Mouse (Mus musculus) adrenal gland, adult 8-10 months (tissue): ENCODE results near the gene Ptprm. TPM values are rescaled to one million over a fixed set of nuclear protein-coding genes. Genes with fewer than 3 reads are reported as not detected.

Experiments used
- DNase-seq: peaks from one replicate; pipeline ENCODE4 v3.0.0; 2022
- total RNA-seq, 4 experiments: library from RNA; stranded (reverse); gene quantifications; 2 replicates each; pipeline ENCODE4 v1.2.4; 2022

The Ptprm gene
- total RNA-seq, 4 experiments from 2014 or later: 24.4 to 35.1 (median 28.6) TPM

DNA sequence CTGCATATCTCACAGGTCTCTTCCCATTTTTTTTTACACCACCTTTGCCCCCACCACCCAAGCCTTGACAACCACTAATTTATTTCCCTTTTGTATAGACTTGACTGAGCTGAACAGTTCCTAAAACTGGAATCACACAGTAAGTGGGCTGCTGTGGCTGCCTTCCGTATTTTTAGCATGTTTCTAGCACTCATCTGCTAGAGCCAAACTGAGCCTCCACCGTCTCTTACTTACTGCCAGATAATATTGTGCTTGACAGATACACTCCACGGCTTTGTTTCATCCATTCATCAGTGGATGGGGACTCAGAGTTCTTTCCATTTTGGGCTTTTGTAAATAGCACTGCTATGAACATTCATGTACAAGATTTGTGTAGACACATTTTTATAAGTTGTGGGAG is 381.3 kb downstream of the Ptprm start:
- DNase-seq: no peak

DNA sequence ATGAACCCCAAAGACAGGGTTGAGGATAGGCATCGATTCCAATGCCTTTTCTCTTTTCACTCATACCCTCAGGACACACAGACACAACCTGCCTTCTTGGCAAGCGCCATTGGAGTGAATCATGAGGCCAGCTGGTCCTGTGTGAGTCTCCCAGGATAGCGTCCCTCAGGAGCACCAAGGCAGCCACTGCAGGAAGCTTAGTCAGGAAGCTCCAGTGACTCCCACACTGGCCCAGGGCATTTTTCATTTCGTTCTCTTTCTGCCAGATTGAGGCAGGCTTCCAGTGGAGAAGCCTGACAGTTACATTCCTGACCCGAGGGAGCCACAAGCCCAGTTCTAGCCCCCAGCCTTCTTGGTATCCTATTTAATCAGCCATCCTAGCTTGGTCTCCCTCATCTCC is 393.3 kb downstream of the Ptprm start:
- DNase-seq: peak; percentile 44

DNA sequence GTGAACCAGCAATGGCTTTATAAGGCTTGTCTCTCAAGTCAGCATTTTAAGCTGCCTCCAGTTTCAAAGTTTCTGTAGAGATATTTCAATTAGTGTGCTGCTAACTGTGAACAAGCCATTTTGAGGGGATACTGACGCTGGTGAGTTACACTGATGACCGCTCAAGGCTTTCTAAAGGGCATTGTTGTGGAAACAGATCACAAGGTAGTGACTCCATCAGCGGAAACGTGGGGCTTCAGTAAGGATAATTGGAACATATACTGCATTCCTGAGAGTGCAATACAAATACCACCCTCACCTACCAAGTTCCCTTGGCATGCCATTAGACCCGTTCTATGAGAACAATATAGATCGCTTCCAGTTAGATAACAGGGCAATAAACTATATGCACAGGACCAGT is 393.7 kb downstream of the Ptprm start:
- DNase-seq: no peak

DNA sequence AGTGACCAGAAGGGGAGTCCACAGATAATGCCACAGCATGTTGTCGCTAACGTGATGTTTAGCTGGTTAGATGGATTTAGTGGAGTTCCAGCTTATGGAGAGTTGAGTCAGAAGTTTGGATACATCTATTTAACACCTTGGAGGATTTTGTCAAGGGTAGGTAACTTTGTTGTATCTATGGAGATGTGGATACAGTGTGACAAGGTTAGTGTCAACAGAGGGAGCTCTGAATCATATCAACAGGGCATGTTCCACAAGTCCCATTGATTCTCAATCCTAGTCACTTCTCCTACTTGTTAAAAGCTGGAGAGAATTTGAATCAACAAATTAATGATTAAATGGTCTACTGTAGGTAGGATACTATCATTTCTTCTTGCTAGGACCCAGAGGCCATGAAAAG is 394.4 kb downstream of the Ptprm start:
- no peak for DNase-seq

DNA sequence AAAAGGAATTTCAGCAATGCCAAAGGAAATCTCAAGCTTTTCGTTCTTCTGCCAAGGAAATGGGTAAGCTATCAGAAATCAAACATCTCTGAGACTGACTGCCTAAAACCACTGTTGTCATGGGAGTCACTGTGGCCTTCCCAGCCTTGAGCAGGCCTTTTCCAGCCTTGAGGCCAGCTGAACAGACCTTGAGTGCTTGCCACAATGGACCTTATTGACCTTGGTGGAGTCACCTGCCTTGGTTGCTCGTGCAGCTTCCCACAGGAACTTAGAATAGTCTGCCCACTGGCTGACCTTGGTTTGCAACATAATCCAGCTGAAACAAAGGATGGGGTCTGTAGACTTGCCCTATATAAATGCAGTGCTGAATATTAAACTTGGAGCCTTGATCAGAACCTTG is 395.5 kb downstream of the Ptprm start:
- peak; percentile 72 for DNase-seq

DNA sequence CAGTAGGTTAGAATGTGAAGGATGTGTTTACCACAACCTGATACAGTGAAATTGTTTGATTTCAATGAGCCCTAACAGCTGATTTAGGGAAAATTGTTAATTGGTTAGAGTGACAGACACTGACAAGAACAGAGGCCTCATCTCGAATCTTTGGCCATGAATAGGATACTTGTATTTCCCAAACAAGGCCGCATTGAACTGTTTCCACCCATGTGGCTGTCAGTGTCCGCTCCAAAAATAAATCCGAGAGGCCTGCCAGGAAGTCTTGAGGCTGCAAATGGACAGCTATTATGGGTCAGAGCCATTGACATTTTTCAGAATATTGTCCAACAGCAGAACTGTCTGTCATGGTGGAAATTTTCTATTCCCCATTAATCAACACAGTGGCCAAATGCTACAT is 409.8 kb downstream of the Ptprm start:
- DNase-seq: no peak

DNA sequence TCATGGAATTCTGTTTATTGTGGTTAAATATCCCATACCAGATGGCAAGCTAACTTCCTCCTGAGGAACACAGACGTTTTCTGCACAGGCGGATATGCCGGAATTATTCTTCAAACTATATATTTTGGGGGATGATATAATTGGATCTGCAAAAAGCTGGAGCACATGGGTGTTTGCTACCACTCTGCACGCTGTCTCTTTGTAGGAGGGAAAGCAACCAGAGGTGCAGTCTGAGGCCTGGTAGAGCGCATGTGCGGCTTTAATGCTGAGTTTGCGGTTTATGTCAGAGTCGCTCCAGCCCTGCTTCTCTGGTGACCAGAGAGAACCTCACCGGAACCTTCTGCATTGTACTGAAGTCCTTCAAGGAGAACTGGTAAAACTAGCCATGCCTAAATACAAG is 410.7 kb downstream of the Ptprm start:
- DNase-seq: no peak

DNA sequence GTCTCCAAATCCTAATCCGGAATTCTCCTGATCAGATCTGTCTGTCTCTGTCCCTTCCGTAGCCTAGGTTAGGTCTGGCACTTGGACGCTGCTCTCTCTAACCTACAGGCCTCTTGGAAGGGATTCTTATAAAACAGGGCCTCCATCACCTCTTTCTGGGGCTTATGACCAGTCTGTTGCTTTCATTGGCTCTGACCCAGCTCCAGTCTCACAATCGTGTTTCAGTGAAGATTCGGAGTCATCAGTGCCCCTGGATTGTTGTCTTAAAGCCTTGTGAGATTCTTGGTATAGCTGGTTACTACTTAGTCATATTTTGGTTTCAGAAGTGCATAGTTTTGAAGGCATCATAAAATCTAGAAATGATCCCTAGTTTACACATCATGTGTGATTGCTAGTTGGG is 428.6 kb downstream of the Ptprm start:
- no peak for DNase-seq

DNA sequence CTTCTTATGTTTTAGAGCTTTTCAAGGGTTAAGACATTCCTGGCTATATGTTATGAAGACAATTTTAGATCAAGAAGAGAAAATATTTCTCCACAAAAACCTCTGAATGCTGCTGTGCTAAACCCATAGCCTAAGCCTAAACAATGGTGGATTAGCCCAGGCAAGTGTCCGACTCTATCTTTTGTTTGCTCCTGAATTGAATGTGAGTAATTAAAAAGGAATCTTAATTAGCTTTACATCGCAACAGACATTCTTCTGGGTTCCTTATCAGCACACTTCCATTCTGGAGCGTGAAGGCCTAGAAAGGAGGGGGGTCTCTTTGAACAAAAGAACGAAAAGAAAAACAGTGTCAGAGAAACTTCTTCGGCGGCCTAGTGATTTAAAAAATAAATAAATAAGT is 439.6 kb downstream of the Ptprm start:
- DNase-seq: no peak

DNA sequence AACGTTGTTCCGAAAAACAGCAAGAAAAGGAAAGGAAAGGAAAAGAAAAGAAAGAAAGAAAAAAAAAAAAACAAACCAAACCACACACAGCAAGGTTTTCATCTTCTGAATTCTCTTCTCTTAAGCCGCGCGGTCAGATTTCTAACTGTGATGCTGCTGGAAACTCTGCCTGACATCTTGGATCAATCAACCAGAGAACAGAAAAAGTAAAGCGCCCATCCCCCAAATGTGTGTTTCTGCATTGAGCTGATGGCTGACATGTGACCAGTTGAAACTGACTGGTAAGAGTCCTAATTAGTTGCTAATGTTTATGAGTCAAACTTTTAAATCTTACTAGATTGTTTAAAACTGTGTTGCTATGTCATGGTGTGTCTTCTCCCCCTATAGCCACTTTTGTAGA is 441.7 kb downstream of the Ptprm start:
- DNase-seq: no peak

DNA sequence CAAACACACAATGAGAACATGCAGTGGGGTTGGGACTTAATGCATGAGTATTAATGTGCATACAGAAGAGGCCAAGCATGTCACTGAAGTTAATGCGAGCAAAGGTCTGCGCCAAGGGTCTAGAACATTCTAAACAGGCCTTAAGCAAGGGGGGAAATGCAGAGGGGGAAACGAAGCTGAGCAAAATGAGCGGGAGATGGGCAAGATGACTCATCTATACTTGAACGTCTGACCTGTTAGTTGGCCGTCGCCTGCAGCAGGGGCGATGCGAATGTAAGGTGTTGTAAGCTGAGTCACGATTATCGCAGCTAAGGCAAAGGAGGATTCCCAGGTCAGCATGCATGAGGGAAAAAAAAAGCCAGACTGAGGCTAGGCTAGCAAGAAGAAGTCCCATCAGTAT is 442.1 kb downstream of the Ptprm start:
- no peak for DNase-seq

DNA sequence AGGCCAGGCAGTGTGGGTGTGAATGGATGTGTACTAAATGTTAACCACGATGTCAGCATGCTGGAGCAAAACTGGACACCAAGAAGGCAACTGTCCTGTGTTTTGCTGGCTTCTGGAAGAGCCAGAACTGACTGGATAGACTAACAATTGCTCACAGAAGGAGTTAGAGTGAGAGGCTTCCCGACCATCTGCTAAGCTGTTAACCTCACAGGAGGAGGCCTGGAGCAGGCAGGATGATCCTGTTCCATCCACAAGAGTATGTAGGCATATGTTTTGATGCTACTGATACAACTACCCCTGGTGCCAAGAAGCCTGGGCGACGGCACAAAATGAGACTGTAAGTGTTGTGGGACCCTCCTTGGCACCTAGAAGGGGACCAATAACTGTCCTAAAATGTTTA is 444.4 kb downstream of the Ptprm start:
- no peak for DNase-seq

DNA sequence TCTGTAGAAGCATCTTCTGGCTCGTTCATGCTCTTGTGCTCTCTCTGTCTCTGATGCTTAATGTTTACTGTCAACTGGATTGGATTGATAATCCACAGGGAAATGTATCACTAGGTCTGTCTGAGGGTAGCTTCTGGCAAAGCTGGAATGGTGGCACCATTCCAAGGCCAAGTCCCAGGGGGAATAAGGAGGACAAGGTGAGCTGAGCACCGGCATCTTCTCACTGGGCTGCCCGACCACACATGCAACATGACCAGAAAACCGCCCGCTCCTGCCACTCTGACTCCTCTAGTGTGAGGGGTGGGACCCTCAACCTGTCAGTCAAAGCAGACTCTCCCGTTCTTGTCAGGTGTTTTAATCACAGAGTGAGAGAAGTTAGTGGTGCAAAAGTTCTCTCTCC is 445.3 kb downstream of the Ptprm start:
- no peak for DNase-seq

DNA sequence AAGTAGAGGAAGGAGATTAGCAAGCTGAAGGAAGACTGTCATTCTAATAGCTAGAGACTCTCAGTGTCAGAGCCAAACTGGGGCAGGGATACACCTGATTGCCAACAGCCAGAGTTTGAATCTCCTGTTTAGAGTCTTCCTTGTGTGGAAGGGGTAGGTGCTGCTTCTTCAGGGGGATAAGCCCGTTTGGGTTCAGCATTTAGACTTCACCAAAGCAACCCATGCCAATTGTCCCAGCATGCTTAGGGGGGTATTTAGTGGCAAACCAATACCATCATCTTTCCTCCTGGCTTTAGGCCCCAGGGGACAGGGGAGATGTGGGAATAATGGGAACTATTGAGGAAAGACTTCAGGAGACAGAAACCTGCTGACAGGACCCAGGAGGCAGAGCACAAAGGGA is 460.1 kb downstream of the Ptprm start:
- no peak for DNase-seq

DNA sequence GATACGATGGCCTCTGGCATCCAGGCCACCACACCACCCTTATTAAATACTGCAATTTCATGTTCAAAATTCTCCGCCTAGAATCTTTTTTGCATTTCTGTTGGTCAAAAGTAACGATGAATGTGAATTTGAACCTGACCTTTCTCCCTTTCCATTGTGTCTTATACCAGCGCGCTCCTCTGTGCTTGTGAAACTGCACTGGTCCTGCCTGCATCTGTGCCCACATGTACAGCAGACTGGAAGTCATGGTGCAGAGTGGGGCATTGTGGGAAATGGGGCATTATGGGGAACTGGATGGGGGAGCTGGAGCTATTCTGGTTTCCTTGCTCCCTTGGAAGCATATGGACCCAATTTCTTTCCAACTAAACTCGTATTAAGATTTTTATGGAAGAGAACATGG is 462.3 kb downstream of the Ptprm start:
- DNase-seq: no peak

DNA sequence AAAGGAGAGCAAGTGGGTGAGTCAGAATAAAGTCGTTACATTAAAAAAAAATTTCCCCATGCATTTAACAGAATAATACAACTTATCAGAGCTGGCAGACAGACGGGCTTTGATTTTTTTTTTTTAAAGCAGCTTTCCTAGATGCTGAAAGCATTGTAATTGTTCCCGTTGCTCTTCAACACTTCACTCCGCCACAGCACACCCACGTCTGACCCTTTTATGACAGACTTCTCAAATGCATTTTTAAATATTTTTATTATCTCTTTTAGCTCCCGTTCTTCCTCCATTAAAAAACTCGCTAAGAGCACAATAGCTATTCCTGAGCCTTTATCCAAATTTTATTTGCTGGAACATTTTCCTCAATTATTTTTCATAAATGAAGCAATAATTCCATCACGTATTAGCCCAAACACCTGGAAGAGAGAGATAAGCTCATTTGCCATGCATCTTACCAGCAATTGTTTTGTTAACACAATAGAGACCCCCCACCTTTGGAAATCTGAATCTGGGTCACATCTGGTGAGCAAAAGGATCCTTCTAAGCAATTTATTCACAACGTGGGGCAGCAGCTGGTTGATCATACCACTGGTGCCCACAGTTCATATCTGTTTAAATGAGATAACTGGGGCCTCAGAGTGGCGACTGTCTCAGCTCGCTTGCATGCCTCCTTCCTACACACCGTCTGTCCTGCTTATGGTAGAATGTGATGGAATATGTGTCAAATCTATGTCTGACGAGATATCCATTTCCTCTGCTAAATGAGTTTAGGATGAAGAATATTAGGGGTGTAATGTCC is 463.0 kb downstream of the Ptprm start:
- DNase-seq: no peak

DNA sequence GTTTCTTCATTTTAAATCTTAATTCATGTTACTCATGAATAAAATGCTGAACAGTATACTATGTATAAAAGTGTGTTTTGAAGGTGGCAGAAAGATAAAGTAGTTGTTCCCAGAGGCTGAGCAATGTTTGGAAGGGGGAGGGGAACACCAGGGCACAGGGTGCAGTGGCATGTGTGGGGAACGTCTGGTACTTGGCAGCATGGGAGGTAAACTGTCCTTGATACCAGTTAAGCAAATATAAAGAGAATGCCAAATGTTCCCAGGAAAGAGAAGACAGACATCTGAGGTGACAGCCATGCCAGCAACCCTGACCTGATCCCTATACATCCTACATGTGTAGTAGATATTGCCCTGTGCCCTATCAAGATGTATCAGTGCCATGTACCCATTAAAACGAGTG is 472.0 kb downstream of the Ptprm start:
- DNase-seq: no peak

DNA sequence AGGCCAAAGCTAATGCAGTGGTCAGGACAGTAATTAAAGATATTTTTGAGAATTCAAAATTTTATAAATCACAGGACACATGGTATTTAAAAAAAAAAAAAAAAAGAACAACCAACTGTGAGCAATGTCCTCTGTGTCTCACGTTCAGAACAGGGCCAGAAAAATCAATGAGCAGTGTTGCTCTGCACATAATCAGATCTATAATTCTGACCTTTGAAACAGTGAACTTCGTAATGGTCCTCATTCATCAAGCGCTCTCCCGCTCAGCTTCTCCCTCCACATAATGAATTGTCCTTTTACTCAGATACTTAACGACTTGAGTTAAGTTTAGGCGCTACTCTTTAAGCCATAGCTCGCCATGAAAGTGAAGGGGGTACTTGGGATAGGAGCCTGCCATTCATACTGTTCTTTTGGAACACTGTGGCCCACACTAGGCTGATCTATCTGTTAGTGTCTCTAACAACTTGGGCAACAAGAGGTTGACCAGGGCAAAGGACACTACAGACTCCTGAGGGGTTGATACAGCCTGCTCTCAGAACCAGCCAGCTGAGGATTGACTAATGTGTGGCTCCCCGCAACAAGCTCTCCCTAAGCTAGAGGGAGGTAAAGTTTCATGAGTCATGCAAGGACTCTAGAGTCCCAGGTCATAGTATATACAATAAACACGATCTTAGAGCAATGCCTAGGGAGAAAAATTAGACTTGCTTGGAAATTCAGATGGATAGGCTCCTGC is 473.1 kb downstream of the Ptprm start:
- DNase-seq: no peak

DNA sequence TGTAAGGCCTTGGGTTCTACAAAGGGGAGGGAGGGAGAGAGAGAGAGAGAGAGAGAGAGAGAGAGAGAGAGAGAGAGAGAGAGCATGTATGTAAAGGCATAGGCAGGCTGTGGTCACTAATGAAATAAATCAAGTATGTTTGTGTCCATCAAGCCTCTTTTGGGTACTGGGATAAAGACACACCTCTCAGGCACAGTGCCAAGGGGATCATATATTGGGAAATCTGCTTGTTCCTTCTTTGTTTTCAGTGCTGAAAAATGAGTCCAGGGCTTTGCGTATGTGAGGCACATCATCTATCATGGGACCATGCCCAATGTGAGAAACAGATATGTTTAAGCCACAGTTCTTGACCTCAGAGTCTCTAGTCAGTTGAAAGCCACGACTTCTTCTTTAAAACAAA is 475.1 kb downstream of the Ptprm start:
- no peak for DNase-seq

DNA sequence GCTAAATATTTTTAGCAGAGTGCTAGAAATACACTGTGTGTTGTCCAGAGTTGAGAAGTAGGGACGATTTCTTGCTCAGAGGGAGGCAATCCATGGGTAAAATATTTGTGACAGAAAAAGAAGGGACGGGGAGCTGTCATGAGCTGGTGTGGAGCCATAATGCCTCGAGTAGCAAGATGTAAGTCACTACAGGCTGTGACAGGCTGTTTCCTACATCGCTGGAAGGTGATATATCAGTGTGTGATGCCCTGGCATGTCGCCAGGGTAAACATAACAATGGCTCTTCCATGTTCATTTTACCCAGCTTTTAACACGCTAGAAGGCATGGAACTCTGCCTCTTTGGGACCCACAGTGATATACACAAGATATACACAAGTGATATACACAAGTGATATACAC is 476.7 kb downstream of the Ptprm start:
- no peak for DNase-seq

DNA sequence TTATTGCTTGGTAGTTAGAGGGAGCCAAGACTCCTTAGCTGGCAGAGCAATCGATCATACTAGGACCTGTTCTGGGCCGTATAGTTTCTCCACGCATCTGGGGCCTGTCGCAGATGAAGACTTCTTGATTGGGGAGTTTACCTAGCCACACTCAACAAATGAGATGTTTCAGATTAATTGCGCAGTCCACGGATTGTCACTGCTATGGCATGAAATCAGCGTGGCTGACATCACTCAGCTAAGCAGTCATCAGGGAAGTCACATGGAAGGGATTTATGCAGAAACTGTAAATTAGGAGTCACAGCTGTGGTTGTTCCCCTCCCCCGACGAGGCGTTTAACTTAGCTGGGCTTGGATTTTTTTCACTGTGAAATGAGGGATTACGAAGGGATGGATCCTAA is 479.4 kb downstream of the Ptprm start:
- DNase-seq: no peak

DNA sequence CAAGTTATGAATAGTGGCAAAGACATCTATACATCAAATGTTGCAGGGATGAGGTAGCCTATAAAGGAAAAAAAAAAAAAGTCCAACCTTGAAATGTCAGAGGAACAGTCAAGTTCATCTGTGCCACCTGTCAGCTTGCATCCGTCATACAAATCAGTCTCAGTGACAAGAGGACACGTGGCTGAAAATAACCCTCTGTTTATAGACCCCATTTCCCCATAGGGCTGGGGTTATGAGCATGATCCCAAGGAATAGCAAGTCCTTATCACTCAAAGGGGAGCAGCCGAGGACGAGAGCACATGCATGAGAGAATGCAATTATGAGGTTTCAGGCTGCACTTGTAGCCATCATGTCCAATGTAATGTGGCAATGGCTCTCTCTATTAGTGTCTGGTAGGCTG is 482.9 kb downstream of the Ptprm start:
- DNase-seq: no peak

DNA sequence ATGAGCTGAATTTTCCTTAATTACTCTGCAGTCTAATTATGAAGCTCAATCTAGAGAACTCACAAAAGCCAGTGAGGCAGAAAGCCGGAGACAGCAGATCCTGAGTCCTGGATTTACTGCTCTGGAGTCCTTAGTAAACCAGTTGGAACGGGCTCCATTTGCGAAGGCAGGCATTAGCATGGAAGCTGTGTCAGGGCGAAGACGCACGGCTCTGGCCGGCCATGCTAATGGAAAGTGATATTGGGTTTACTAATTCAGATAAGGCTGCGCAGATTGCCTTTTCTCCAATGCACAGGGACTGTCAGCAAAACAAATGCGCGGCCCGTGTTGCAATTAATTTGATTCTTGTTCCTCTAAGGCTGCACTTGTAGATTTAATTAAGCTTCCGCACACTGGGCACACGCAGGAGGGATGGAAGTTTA is 484.7 kb downstream of the Ptprm start:
- DNase-seq: peak; percentile 7

DNA sequence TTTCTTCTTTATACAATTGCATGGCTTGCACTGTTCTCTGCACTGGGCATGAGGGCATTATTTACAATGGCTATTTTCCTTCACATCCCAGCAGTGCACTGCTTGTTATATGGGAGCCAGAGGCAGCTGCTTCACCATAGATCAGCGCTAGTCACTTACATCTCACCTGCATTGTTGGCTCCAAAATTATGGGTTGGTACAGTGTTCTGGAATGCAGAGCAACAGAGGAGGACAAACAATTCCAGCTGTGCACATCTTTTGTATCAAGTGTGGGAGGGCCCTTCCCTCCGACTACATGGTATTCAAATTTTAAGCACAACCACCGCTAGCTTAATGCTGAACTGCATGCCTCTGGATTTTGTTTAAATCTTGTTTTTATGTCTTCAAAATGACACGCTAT is 489.8 kb downstream of the Ptprm start:
- DNase-seq: no peak
